Mouse (Mus musculus) urinary bladder, postnatal 25 days (tissue): Measurements from ENCODE around the gene Spaca4.
A peak's percentile ranks its signal among the peaks of the same experiment; 100 is the strongest.

Experiments
- DNase-seq: peaks from one replicate; pipeline ENCODE4 v3.0.0; 2022; ENCODE audit warnings: low spot score

Gene Spaca4

DNA sequence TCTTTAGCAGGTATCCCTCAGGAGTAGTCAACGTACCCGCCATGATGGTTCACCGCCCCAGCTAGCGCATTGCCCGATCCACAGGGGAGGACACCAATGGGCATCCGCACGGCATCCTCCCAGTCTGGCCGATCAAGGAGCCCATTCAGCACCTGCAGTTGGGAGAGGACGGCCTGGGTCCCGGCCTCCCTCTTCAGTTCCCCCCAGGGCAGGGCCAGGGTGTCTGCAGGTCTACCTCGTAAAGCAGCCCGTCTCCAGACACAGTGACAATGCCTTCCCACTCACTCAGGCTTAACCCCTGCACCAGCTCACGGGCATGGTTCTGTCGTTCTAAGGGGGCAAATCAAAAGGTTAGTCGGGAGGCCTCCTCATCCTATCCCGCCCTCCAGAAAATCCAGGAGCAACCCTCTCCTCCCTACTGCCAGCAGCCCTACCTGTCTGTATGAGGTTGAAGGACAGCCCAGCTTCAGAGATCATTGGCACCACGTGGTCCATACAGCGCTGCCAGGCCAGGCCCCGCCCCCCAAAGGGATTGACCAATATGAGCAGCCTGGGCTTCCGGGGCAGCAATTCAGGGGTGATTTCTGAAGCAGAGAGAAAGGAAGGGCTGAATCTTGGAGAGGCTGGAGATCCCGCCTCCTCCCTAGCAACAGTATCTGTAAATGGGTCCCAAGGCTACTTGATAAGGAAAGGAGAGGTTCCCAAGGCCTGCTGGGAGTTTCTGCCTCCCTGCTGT is 13.4 kb downstream of the Spaca4 start:
- no peak for DNase-seq

DNA sequence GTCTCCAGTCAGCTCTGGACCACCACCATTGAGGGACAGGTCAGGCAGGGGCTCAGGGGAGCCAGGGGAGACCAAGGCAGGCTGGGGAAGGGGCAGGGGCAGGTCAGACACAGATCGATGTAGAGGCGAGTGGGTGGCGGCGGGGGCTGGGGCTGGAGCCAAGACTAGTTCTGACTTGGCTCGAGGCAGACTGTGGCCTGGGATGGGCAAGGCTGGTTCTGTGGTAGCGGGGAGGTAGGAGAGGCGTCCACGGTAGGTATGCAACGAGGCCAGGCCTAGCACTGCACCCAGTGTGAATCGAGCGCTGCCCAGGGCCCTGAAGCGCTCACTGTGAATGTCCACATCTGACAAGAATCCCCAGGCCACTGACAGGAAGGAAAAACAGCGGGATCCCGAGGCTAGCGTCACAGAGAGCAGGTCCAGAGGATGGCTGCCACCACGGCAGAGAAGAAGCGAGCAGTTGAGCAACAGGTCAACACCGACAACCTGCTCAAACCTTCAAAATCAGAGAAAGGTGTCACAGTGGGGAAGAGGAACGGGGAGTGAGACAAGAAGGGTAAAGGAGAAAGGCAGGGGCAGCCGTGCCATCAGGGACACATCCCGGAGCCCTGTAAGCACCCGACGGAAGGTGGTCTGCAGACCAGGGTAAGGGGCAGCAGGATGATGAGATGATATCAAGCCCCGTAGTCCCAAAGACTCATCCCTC is 14.1 kb downstream of the Spaca4 start:
- DNase-seq = no peak

DNA sequence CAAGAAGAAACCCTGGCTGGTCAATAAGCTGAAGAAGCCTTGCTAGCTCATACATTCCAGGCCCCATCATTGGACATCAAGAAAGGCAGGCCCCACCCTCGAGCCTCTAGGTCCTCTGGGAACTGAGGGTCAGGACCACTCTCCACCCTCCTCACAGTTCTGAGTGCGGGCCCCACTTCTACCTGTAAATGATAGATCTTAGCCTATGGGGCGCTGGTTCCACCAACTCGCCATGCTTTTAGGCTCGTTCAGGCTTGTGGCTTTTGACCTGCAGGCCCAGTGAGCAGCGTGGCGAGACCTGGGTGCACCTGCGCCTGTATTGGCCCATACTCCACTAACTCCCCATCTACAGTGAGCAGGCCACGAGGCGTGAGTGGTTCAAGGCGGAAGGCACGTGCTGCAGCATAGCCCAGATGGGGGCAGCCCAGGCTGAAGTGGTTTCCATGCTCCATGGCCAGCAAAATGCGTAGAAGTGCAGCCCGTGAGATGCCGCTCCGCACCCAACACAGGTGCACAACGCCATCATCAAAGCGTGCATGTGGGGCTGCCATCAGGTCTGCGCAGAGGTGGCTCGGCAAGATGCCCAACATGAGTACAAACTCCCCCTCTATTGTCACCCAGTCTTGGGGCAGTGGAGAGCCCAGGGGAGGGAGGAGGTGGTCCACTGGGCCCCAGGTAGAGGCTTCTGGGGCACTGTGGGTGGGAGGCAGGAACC is 15.0 kb downstream of the Spaca4 start:
- DNase-seq = no peak

DNA sequence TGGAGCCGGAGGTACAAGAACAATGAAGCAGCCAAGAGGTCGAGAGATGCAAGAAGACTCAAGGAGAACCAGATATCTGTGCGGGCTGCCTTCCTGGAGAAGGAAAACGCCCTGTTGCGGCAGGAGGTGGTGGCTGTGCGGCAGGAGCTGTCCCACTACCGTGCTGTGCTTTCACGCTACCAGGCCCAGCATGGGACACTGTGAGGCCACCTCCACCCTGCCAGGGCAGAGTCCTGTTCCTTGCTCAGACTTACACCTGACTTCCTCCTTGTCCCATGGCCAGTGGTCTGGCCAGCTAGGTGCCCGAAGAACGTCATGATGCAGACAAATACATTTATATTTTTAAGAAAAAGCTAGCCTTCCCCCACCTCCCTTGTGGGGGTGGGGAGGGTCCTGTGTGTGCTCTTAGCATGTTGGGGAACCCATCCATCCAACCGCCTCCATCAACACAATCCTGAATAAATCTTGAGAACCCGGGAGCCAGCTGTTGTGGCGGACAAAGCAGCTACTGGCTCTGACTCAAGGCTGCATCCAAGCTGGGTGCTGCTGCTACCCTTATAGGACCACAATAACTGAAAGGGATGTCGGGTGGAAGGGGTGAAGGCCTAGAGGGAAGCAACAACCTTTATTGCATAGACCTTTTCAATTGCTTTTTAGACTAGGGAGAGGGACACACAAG is 15.8 kb downstream of the Spaca4 start:
- no peak for DNase-seq

DNA sequence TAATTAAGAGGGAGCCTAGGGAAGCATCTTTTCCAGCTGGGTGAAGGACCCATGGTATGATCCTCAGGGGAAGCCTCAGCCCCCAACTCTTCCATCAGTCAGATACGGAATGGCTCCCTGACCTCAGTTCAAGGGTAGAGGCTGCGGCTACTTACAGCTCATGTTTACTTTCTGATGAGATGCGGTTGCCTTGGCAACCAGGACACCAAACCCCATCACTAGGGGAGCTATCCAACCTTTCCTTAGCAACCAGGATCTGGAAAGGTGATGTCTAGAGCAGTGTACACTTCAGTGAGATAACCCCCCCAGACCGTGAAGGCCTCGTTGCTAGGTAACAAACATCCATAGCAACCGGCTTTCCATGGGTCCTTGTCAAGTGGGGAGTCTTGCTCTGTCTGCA is 16.6 kb downstream of the Spaca4 start:
- DNase-seq = no peak

DNA sequence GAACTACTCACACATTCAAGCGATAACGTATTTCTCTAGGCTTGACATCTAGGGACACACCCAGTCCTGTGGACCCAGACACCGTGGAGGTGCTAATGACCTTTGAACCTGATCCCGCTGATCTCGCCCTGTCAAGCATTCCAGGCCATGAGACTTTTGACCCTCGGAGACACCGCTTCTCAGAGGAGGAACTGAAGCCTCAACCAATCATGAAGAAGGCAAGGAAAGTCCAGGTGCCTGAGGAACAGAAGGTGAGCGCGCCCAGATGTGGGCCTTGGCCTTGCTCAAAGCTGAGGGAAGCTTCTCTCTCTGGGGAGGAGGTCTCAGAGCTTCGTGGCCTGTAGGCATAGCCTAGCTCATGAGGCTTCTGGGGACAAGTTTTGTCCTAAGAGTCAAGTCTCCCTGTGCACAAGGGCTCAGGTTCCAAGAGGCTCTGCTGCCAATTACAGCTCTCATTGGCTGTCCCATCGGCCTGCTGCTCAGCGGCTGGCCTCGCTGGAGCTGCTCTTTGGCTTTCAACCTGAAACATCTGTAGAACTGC is 17.3 kb downstream of the Spaca4 start:
- no peak for DNase-seq

DNA sequence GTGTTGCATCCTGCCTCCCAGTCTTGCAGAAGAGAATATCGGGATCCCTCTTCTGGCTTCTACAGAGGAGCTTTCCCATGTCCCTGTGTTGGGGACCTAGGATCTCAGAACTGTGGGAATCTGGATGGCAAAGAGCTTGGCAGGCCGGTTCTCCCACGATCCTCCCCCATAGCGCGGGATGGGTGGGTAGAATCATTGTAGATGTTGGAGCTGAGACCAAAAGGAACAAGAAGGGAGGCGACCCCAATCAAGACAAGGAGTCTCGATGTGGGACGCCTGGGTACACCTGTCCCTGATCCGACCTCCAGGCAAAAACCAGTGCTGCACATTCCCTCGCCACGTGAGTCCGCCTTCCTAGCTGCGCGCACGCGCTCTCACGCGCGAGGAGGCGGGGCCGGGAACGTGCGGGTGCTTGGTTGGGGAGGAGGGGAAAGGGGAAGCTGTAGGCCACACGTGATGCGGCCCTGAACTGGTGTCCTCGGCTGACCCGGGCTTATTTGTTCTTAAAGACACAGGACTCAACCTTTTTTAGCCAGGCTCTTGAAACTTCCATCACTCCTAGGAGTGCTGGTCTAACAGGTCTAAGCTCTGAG is 18.1 kb downstream of the Spaca4 start:
- DNase-seq = peak; percentile 97

DNA sequence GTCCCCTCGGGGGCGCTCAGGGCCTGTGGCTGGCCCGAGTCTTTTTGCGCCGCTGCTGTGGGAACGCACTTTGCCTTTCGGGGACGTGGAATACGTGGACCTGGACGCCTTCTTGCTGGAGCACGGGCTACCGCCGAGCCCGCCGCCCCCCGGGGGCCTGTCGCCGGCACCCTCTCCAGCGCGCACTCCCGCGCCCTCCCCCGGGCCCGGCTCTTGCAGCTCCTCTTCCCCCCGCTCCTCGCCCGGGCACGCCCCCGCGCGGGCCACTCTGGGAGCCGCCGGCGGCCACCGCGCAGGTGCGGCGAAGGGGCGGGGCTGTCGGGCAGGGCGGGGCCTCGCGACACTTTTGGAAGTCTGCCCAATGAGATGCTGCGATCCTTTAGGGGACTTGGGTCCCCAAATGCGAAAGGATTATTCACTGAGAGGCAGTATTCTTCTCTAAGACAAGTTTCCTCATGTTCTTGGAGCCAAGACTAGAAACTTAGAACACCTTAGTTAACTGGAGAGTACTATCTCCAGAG is 18.8 kb downstream of the Spaca4 start:
- DNase-seq = peak; percentile 93

DNA sequence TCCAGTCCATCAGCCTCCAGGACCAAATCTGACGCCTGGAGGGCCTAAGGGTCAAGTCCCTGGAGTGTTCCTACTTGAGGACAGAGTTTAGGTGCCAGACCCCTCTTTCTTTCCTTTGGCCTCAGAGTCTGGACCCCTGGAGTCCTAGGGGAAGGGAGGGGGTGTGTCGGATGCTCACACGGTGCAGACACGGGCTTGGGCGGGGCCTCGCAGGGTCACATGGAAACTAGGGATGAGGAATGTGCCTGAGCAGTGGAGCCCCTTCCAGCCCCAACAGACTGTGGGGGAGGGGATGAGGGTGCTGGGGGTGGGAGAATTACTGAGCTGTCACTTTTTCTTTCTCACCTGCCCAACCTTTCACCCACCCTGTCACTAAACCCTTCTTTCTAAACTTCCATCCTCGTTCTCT is 19.7 kb downstream of the Spaca4 start:
- DNase-seq = peak; percentile 77

DNA sequence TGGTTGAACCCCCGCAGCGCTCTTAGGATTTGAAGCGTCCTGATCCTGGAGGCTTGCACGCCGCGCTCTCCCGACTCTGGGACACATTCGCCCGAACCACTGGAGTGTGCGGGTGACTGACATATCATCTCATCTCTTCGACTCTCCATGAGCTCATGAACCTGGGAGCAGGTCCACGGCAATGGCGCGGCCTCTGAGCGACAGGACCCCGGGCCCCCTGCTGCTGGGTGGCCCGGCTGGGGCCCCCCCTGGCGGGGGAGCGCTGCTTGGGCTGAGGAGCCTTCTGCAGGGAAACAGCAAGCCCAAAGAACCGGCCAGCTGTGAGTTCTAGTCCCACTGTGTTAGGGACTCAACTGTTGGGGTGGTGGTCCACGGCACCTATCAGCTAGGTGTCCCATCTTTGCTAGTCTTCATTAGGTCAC is 20.2 kb downstream of the Spaca4 start:
- no peak for DNase-seq

DNA sequence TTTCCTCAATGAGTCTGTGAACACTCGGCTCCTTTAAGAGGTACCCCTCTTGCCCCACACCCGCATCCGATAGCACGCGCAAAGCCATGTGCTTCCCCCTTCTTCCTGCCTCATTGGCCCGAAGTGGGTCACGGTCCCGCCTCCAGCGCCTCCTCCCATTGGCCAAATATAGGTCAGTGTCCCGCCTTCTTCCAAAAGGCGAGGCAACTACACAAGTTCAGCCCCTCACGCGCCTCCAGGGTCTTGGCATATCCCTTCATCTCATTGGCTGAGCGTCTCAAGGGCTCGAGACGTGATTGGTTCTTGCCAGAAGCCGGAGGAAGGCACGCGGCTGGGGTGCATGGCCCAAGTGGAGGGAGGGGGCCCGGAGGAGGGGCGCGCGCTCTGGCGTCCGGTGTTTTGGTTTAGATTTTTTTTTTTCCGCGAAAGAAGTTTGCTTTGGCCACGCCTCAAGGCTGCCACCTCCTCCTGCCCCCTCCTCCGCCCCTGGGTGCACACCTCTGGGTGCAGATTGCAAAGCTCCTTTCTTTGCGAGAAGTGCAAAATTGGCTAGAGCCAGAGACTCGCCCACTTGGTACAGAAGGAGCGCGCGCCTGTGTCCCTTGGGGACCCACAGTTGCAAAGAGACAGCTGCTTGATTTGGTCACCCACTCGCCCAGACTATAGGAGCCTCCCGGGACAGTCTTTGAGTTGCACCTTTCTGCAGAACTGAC is 20.7 kb downstream of the Spaca4 start, which contains the start of gene Dbp:
Gene Dbp, plus strand, starts transcription at position 359 of the 713 bp plus-strand sequence.
- peak; percentile 91 for DNase-seq

DNA sequence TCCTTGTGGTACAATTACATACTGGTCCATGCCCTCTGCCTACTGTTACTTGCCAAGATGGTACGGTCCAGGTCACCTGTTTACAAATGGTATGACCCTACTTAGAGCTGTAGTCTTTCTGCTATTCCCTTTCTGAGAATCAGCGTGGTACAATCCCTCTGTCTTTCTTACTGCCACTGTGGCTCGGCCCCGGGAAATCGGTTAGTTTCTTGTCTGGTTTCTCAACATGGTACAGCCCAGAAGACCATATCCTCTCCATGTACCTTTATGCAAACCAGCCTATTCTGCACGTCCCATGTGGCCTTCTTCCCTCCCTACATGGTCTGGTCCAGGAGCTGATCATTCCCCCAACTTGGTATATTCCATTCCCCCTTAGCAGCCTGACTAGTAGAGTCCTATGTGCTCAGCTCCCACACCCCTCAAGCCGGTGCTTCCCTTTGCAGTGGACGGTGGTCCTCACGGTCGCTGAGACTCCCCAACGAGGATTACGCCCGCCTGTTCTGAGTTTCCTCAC is 21.5 kb downstream of the Spaca4 start:
- peak; percentile 56 for DNase-seq

DNA sequence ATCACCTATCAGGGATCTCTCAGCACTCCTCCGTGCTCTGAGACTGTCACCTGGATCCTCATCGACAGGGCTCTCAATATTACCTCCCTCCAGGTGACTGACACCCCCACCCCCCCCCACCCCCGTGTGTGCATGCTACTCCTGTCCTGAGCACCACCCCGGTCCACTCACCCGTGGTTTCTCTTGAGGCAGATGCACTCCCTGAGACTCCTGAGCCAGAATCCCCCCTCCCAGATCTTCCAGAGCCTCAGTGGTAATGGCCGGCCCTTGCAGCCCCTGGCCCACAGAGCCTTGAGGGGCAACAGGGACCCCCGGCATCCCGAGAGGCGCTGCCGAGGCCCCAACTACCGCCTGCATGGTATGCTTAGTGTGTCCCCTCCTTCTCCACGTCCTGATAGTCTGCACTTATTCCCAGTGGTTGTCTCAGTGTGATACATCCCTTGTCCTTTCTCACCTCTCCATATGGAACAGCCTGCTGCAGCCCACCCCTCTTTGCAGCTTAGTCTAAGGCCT is 22.0 kb downstream of the Spaca4 start:
- DNase-seq = peak; percentile 8

DNA sequence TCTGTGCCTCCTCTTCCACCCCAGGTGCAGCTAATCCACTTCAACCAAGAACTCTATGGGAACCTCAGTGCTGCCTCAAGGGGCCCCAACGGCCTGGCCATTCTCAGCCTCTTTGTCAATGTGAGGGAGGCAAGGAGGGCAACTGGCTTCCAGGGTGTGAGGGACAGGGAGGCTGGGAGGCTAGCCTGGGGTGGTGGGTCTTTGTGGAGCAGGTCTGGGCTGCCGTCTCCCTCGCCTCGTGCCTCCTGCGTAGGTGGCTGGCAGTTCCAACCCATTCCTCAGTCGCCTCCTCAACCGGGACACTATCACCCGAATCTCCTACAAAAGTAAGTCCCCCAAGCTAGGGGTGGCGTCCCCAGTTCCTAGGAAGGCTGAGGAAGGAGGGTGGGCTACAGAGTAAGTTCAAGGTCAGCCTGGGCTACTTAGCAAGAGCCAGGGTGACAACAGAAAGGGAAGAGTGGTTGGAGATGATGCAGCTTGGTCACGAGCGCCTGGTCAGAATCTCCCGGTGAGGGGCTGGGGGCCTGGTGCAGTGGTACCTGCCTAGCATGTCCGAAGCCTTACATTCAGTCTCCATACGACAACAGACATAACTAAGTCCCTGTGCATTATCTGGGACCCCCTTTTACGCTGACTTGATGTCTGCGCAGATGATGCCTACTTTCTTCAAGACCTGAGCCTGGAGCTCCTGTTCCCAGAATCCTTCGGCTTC is 22.6 kb downstream of the Spaca4 start:
- no peak for DNase-seq

DNA sequence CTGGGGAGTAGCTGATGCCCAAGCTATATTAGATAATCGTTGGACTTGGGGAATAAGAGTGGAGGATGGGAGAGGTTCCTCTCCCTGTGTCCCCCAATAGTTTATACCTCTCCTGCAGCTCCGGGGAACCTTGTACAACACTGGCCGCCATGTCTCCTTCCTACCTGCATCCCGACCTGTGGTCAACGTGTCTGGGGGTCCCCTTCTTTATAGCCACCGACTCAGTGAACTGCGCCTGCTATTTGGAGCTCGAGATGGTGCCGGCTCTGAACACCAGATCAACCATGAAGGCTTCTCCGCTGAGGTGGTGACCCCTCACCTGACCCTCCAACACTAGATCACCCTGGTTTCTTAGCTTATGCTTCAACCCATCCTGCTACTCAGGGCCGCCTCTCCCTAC is 23.3 kb downstream of the Spaca4 start:
- DNase-seq = no peak

DNA sequence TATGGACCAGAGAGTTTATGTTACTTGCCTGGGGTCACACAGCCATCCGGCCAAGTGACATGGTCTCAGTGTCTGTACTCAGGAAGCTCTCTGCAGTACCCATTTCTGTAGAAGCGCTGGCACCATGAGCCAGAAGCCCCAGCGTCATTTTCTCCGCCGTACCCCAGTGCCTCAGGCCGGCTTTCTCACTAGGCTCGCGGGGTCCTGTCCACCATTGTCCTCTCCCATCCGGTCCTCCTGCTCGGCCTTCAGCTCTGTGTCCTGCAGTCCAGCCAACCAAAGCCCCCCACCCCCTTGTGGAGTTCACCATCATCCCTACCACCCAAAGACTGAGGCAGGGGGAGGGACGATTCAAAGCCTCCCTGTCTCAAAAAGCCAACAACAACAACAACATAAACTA is 24.0 kb downstream of the Spaca4 start:
- no peak for DNase-seq

DNA sequence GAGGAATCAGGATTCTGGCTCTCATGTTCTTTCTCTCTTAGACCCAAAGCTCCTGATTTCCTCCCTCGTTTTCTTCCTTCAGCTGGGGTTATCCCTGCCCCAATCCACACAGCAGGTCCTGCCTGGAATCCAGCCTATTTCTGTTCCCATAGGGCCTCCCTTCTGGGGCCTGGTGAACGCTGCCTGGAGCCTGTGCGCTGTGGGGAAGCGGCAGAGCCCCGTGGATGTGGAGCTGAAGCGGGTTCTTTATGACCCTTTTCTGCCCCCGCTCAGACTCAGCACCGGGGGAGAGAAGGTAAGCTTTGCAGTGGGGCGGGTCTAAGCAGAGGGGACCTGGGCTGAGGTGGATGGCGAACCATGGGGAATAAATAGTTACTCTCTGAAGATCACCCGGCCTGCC is 24.5 kb downstream of the Spaca4 start:
- DNase-seq = no peak

DNA sequence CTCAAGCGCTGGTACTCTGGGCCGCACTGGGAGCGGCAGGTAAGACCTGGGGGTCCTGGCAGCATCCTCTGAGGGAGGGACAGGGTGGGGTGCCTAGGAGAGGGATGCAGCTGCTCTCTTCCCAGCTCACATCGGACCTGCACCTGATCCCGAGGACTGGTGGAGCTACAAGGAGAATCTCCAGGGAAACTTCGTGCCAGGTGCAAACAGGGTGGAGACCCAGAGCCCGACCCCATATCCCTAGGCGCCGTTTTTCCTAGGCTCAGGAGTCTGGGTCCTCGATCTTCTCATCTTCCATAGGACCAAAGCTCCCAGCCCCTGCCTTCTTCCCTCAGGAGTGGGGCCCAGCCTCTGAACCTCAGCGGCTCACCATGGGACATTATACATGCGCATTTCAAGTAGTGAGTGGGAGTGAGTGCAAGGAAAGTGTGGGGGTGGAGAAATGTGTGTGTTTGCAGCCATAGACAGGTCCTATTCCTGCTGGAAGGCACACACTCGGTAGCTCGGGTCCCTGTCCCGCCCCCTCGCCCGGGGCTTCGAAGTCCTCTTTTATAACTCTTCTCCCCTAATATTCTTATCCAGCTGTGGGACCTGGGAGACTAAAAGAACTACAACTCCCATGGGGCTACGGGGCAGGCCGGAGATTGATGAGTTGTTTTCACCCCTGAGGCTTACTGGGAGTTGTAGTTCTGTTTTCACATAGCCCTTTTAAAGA is 25.2 kb downstream of the Spaca4 start:
- no peak for DNase-seq

DNA sequence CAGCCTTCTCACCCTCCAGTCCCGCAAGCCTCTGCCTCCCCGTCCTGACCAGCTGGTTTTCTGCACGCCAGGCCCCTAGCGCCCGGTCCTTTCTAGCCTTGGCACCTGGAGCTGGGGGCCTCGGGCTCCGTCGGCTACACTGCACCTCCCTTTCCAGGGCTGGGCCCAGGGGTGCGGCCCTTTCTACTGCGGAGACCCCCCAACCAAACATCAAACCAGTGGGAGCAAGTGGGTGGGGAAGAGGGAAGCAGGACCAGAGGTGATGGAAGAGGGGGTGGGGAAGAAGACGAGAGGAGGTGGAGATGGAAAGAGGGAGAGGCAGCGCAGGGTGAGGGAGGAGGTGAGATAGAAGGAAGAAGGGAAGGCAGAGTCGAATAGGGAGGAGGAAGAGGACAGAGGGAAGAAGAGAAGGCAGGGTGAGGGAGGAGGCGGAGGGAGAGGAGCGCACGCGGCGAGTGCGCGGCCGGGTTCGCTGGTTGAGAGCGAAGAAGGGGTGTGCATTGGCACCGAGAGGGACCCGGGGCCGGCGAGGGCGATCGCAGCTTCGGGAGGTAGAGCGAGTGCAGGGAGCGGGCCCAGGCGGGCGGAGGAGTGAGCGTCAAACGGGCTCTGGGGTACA is 26.0 kb downstream of the Spaca4 start, which contains the start of gene Car11:
Gene Car11, plus strand, starts transcription at position 321 of the 619 bp plus-strand sequence.
- no peak for DNase-seq
